Mouse (Mus musculus) bone marrow macrophage, adult 2 months (primary cell): ENCODE results near the gene Tjp1. TPM values are rescaled to one million over a fixed set of nuclear protein-coding genes. Genes with fewer than 3 reads are reported as not detected.

Experiments used
- H3K27ac ChIP-seq: 2 replicates; pipeline ENCODE4 v1.5.1; 2012; ENCODE audit warnings: low read depth, low read length; ENCODE audit not compliant: insufficient read depth
- H3K4me1 ChIP-seq: 2 replicates; pipeline ENCODE4 v1.6.1; 2012; ENCODE audit warnings: low read length; ENCODE audit not compliant: control insufficient read depth, insufficient read depth
- H3K4me3 ChIP-seq: 2 replicates; pipeline ENCODE4 v1.5.1; 2012; ENCODE audit warnings: mild to moderate bottlenecking, low read length, moderate library complexity; ENCODE audit not compliant: insufficient read depth
- CTCF ChIP-seq: IDR thresholded peaks from 2 replicates; pipeline ENCODE4 v1.5.1; 2012; ENCODE audit warnings: low read depth, mild to moderate bottlenecking, low read length, moderate library complexity
- POLR2A ChIP-seq: IDR thresholded peaks from 2 replicates; pipeline ENCODE4 v1.6.1; 2012; ENCODE audit warnings: mild to moderate bottlenecking, low read depth, low read length, borderline replicate concordance
- polyA plus RNA-seq: library from polyadenylated mRNA; stranded (reverse); fragments of >200 nt; gene quantifications from 2 replicates; pipeline ENCODE4 v1.2.4, GENCODE M21; 2012; ENCODE audit not compliant: missing spikeins, insufficient read depth, insufficient read length

The Tjp1 gene
- polyA plus RNA-seq, 1 experiment: 0.87 TPM

DNA sequence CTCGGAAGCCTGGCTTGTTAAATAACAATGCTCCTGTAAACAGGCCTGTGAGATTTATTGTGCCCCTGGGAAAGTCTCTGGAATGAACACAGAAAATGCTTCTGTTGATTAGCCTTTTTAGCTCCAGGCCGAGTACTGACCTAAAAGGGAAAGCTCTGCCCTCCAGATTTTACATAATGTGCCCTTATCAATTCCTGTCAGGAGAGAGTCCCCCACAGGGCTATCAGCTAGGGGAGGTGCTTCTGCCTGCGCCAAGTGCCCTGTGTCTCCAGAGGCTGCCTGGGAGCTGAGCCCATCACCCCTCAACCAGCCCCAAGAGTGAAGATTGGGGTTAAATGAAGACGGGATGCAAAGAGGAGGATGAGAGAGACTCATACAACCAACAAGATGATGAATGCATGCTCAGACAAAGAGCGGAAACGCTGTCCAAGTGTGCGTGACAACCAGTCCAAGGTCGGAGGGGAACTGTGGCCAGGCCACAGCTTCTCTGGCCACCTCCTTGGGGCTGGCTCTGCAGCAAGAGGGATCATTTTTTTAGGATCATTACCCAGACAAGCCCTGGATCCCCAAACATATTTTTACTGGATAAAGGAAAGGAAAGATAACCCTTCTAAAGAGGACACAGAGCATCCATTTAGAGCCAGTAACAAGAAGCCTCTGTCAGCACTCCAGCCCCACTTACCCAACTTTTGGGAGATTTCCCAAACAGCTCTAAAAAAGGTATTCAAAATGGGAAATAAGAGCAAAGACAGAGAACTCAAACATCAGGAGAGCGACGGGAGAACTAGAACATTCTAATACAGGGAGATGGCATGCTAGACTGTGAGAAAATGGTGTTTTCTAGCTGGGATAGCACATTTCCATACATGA lies 110.1 kb downstream of the Tjp1 start:
- Histone ChIP-seq H3K27ac (no peak overlapping the region), H3K4me3 (no peak overlapping the region), H3K4me1 (no peaks in the 10 kb centered on the region)
- TF ChIP-seq POLR2A (no peak), CTCF (no peak)

DNA sequence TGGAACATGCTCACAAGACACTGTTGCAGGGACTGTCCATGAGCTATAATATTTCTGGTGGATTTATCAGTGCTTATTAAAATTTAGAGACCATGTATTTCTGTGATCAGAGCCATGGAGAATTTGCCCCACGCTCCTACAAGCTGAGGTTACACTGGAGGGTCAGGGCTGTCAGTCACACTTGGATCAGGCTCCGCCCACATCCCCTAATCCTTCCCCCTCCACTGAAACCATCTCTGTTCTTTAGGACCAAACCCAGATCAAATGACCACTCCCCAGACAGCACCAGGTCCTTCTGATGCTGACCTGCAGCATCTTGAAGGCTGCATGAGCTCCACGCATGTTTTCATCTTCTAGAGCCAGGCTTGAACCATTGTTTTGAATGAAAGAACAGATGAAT lies 111.1 kb downstream of the Tjp1 start:
- no peak overlapping the region for H3K27ac ChIP-seq
- no peak for TF ChIP-seq CTCF
- no peak for TF ChIP-seq POLR2A
- H3K4me3 ChIP-seq: no peak overlapping the region
- no peaks in the 10 kb centered on the region for H3K4me1 ChIP-seq

DNA sequence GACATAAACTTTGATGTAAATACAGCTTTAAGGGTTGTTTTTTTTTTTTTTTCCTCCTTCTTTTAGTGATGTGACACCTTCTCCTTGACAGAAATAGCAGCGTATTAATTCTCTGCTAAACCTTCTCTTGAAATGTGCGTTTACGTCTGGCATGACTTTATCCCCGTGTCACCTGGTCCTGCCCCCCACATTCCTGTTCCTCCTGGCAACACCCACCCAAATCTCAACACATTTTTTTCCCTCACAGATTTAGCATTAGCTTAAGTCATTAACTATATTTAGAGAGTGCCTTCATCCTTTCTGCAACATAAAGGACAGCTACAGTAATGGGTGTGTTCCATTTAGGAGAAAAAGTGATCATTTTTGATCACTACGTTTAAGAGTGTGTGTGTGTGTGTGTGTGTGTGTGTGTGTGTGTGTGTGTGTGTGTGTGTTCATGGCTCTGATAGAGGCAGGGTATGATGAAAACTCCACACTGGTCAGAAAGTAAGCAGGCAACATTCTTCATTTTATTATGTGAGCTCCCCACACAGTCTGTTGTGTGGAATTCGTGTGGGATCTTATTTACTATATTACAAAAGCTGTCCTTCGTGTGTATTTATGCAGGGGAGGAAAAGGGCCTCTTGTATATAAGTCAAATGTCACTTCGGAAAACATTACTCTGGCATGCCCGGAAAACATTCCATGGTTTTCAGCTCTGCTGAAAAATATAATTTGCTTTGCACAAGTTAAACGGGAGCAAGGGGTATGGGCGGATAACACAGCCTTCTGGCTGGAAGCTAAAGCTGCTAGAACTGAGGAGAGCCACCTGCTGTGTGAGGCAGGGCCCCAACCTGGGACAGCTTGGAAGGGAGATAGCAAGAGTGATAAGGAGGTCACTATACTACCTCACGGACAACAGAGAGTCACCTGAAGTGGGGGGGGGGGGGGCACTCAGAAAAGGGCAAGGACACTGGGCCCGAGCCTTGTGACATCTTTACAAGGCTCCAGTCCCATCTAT lies 113.3 kb downstream of the Tjp1 start:
- no peak overlapping the region for H3K27ac ChIP-seq
- H3K4me1 ChIP-seq: no peaks in the 10 kb centered on the region
- H3K4me3 ChIP-seq: no peak overlapping the region
- TF ChIP-seq POLR2A (no peak), CTCF (no peak)

GRCm38 (mm10) chr7:65410668-65411067 lies 116.9 kb downstream of the Tjp1 start:
- TF ChIP-seq CTCF (no peak), POLR2A (no peak)
- no peak overlapping the region for H3K27ac ChIP-seq
- H3K4me1 ChIP-seq: no peaks in the 10 kb centered on the region
- H3K4me3 ChIP-seq: no peak overlapping the region

DNA sequence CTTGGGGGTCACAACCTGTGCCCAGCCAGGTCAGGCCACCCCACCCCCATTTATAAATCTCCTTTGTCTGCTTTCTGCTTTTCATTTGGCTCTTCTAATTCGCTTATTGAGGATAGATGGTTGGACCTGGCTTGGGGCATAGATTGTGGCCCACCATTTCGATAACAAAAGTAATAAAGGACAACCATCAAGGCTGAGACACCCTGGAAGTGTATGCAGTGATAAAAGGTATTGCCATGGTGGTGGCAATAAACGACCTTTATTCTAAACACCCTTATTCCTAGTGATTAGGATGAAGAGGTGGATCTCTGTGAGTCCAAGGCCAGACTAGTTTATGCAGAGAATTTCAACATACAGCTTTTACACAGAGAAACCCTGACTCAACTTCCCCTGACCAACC lies 121.2 kb downstream of the Tjp1 start:
- Histone ChIP-seq H3K4me3 (no peak overlapping the region), H3K4me1 (no peaks in the 10 kb centered on the region), H3K27ac (no peak overlapping the region)
- no peak for TF ChIP-seq CTCF
- no peak for TF ChIP-seq POLR2A

DNA sequence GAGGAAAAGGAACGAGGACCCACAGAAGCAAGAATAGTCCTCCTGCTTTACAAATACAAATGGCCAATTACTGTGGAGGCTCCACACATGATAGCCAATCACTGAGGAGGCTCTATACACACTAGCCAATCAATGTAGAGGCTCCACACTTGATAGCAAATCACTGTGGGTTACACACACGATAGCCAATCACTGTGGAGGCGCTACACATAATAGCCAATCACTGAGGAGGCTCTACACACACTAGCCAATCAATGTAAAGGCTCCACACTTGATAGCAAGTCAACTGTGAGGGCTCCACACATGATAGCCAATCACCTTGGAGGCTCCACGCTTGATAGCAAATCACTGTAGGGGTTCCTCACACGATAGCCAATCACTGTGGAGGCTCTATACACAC lies 125.1 kb downstream of the Tjp1 start:
- TF ChIP-seq CTCF (no peak), POLR2A (no peak)

GRCm38 (mm10) chr7:65401622-65402021 lies 126.0 kb downstream of the Tjp1 start:
- Histone ChIP-seq H3K27ac (no peak overlapping the region), H3K4me1 (no peaks in the 10 kb centered on the region), H3K4me3 (no peak overlapping the region)
- TF ChIP-seq CTCF (no peak), POLR2A (no peak)

More for the DNA sequence above, 125.1 kb downstream of the Tjp1 start:
- Histone ChIP-seq H3K27ac (no peak overlapping the region), H3K4me3 (no peak overlapping the region), H3K4me1 (no peaks in the 10 kb centered on the region)

DNA sequence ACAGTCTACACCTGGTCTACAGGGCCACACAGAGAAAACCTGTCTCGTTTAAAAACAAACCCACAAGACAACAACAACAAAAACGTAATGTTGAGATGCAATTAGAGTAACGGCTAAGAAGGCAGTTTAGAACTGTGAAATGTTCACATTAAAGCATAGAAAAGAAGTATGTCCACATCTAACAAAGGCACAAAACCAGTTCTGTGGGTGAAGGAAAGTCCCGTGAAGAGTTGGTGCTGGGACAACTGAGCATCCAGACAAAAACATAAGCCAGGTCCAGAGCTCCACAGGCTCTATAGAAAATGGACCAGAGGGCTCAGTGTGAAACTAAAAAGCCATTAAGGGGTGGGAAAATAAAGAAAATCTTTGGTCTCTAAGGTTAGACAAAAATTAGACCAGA lies 131.7 kb downstream of the Tjp1 start:
- no peak overlapping the region for H3K4me3 ChIP-seq
- H3K4me1 ChIP-seq: no peaks in the 10 kb centered on the region
- H3K27ac ChIP-seq: no peak overlapping the region
- TF ChIP-seq CTCF (no peak), POLR2A (no peak)

- H3K27ac ChIP-seq: no peak overlapping the region
- TF ChIP-seq POLR2A (no peak), CTCF (no peak)
- H3K4me3 ChIP-seq: no peak overlapping the region
- no peaks in the 10 kb centered on the region for H3K4me1 ChIP-seq
Measured at GRCm38 (mm10) chr7:65395166-65395565, 132.4 kb downstream of the Tjp1 start.

DNA sequence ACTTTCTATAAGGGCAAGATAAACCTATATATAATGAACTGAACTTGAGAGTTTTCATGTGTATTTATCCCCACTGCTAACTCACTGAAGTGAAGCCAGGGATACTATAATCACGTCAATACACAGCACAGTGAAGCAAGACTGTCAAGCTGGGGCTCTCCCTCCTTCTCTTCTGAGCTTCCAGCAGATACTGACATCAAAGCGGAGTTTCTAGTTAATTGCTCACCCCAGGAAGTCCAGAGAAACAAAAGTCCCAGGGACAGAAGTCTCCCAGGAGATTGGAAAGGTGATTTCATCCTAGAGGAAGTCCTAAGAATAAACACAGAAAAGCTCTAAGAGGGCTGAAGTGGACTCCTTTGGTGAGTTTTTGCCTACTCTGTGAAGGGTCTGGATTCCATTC lies 132.9 kb downstream of the Tjp1 start:
- TF ChIP-seq POLR2A: no peak
- TF ChIP-seq CTCF: no peak
- H3K27ac ChIP-seq: no peak overlapping the region

More for the DNA sequence above, 132.9 kb downstream of the Tjp1 start:
- H3K4me3 ChIP-seq: no peak overlapping the region
- no peaks in the 10 kb centered on the region for H3K4me1 ChIP-seq
